Mouse (Mus musculus) T-cell, adult 66 days (primary cell): ENCODE data around the gene Arl2bp. TPM values are rescaled to one million over a fixed set of nuclear protein-coding genes. Genes with fewer than 3 reads are reported as not detected.

Source experiments
- total RNA-seq, 2 experiments: library from RNA; stranded (reverse); gene quantifications; 3 replicates in 1 of 2; 4 replicates in 1 of 2; pipeline ENCODE4 v1.2.4; 2023

Arl2bp gene
- 100 to 1,000 TPM; 149 TPM for total RNA-seq

DNA sequence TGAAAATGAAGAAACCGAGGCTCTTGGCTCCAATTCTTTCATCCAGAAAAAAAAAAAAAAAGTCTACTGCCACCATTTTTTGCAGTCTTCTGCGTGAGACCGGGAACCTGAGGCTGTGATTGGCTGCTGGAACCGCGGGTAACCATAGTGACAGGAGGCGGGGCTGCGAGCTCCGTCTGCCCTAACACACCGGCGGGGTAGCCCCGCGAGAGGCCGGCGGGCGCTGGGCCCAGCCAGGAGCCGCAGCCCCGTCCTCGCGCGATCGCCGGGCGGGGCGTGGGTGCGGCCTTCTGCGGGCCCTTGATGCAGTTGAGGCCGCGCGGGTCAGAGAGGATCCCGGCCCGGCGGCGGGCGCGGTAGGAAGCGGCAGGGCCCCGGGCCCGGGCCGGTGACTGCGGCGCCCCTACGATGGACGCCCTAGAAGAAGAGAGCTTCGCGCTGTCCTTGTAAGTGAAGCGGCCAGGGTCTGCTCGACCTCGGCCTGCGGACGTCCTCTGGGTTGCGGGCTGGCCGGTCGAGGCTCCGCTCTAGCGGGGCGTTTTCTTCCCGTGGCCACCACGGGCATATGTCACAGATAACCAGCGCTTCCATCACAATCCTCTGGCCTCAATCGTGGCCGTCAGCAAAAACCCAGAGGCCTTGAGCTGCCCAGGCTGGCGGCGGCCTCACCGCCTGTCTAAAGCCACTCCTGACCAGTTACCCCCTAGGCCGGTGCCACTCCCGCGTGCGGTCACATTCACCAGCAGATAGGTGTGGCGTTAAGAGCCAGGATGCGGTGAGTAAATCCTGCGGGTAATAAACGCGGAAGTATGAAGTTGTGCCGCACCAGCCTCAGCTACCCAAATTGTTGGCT lies at the start of gene Arl2bp:
TSS of gene Arl2bp (plus strand) at position 145 of the 853 bp plus-strand sequence.

DNA sequence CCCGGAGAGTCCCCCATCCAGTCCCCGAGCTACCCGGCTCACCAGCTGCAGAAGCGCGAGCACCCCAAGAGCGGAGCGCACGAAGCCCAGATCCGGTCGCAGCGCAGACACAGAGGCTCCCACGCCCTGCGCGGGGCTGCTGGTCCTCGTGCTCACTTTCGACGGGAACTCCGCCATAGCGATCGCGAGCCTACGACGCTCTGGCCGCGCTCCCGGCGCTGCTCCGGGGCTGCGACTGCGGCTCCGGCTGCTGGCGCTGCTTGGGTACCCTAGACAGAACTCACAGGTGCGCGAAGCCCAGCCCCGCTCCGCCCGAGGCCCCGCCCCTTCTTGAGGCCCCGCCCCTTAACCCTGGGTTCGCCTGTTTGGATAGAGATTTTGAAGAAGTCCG lies 29.6 kb downstream of the Arl2bp start, which contains the start of gene Pllp:
TSS of gene Pllp (minus strand) at position 285 of the 391 bp plus-strand sequence.

Other genes with a start within 250 kb of the Arl2bp start
- gene Nlrc5, start 232.2 kb upstream of the Arl2bp start, total RNA-seq, result 100 to 1,000 TPM; 433 to 436 TPM
- 1 to 10 TPM; 1.9 to 2.7 TPM for gene Cpne2, start 133.6 kb upstream of the Arl2bp start, total RNA-seq
- 10 to 100 TPM; 37.8 to 40.3 TPM for gene Rspry1, start 64.7 kb upstream of the Arl2bp start, total RNA-seq
- 10 to 100 TPM; 39.9 to 45.1 TPM for gene Fam192a, start 64.6 kb upstream of the Arl2bp start, total RNA-seq
- not detected for gene Pllp, start 29.7 kb downstream of the Arl2bp start, total RNA-seq
- gene Ccl22, start 79.0 kb downstream of the Arl2bp start, total RNA-seq, result not detected
- gene Cx3cl1, start 105.4 kb downstream of the Arl2bp start, total RNA-seq, result under 1 TPM in 1 of 2 experiments, not detected in 1; 0.26 TPM
- gene Ccl17, start 143.9 kb downstream of the Arl2bp start, total RNA-seq, result not detected
- 10 to 100 TPM; 28.2 to 45.3 TPM for gene Coq9, start 171.7 kb downstream of the Arl2bp start, total RNA-seq
- 10 to 100 TPM; 67.1 to 71.6 TPM for gene Ciapin1, start 171.8 kb downstream of the Arl2bp start, total RNA-seq
- gene Polr2c, start 190.8 kb downstream of the Arl2bp start, total RNA-seq, result 10 to 100 TPM; 68.0 to 85.1 TPM
- 1 to 10 TPM; 1.1 to 1.3 TPM for gene Dok4, start 209.7 kb downstream of the Arl2bp start, total RNA-seq